Mouse (Mus musculus): ENCODE data around the gene Ssx9. TPM values are rescaled to one million over a fixed set of nuclear protein-coding genes. Genes with fewer than 3 reads are reported as not detected.
"Not testable (repeated sequence)": the region's sequence is repeated elsewhere in the genome, so short reads cannot be mapped to it uniquely, and the experiment has no call there.

Gene Ssx9
- not detected in 2 replicates for polyA plus RNA-seq (2016; fragmentation: Nextera tagmentation; extraction: Ambion mirVana)

DNA sequence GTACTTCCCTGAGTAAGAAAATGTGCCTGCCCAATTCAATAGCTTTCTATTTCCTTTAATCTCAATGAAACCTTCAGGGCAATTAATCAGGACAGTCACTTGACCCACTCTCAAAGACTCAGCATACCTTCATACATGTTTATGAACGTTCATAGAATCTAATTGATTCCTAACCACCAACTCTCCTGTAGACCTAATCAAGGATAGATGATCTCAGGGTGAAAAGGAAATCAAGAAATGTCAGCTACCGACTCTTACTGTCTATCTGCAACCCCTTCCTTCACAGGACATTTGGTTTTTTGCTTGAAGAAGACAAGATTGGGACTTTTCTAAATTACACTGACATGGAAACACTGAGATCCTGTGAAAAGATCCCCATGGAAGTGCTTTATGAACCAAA is at the start of gene Ssx9:
Gene Ssx9, plus strand, starts transcription at position 301 of the 400 bp plus-strand sequence.
- H3K4me1 ChIP-seq; H3K4me3 ChIP-seq; H3K36me3 ChIP-seq (replicated peaks); H3K27me3 ChIP-seq (ENCODE audit: poor library complexity, severe bottlenecking); H3K27ac ChIP-seq; DNase-seq (ENCODE audit: extremely low spot score, low spot score): not testable (repeated sequence)
- peaks cover 15% of the 10 kb centered on the region for H3K9me3 ChIP-seq
- 68% methylated on average over 2 of the region's 2 CpGs for WGBS

DNA sequence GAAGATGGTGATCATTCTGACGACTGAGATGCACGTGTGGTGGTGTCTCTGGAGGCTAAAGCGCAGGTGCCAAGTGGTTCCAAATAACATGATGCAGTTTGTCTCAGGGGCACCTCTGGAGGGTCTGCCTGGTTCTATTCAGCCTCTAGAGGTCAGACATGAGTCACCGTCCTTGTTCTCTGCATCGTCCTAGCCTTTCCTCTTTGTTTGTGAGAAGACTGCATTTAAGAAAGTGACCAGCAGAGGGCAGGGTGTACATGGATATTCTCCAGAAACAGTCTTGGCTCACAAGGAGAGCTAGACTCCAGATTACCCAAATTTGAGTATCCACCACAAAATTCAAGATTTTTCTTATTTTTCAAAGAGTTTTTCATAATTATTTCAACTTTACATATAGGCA is 15.3 kb upstream of the Ssx9 start:
- DNase-seq (ENCODE audit: extremely low spot score, low spot score) = no peak
- no peak overlapping the region for H3K27ac ChIP-seq
- WGBS = 57% methylated on average over 5 of the region's 5 CpGs
- H3K4me1 ChIP-seq = no peaks in the 10 kb centered on the region
- H3K4me3 ChIP-seq = no peak overlapping the region
- H3K36me3 ChIP-seq (replicated peaks) = no peaks in the 10 kb centered on the region
- H3K9me3 ChIP-seq = peaks cover 30% of the 10 kb centered on the region
- H3K27me3 ChIP-seq (ENCODE audit: poor library complexity, severe bottlenecking) = no peaks in the 10 kb centered on the region

DNA sequence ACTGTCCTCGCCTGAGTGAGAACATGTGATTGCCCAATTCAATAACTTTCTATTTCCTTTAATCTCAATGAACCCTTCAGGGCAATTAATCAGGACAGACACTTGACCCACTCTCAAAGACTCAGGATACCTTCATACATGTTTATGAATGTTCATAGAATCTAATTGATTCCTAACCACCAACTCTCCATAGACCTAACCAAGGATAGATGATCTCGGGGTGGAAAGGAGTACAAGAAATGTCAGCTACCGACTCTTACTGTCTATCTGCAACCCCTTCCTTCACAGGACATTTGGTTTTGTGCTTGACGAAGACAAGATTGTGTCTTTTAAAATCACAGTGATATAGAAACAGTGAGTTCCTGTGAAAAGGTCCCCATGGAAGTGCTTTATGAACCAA is 55.2 kb downstream of the Ssx9 start, which contains the start of gene Ssxb5:
Gene Ssxb5, plus strand, starts transcription at position 301 of the 400 bp plus-strand sequence.
- not testable (repeated sequence) for H3K27ac ChIP-seq; H3K36me3 ChIP-seq (replicated peaks); DNase-seq (ENCODE audit: extremely low spot score, low spot score); H3K4me3 ChIP-seq; H3K27me3 ChIP-seq (ENCODE audit: poor library complexity, severe bottlenecking); H3K4me1 ChIP-seq
- WGBS = 85% methylated on average over 4 of the region's 4 CpGs
- H3K9me3 ChIP-seq = peaks cover 19% of the 10 kb centered on the region

Other genes starting within 250 kb of the Ssx9 start
- not detected in 2 replicates for gene Gm14459, start 223.5 kb upstream of the Ssx9 start, polyA plus RNA-seq (2016; fragmentation: Nextera tagmentation; extraction: Ambion mirVana)
- not detected in 2 replicates for gene Ssxb6, start 200.2 kb upstream of the Ssx9 start, polyA plus RNA-seq (2016; fragmentation: Nextera tagmentation; extraction: Ambion mirVana)
- gene Ssxb3, start 156.6 kb upstream of the Ssx9 start, polyA plus RNA-seq (2016; fragmentation: Nextera tagmentation; extraction: Ambion mirVana) = not detected in 2 replicates
- gene Ssxb8, start 57.6 kb upstream of the Ssx9 start, polyA plus RNA-seq (2016; fragmentation: Nextera tagmentation; extraction: Ambion mirVana) = not detected in 2 replicates
- gene Ssxb5, start 55.3 kb downstream of the Ssx9 start, polyA plus RNA-seq (2016; fragmentation: Nextera tagmentation; extraction: Ambion mirVana) = not detected in 2 replicates
- not detected in 2 replicates for gene Gm6592, start 95.6 kb downstream of the Ssx9 start, polyA plus RNA-seq (2016; fragmentation: Nextera tagmentation; extraction: Ambion mirVana)
- not detected in 2 replicates for gene Gm5751, start 125.8 kb downstream of the Ssx9 start, polyA plus RNA-seq (2016; fragmentation: Nextera tagmentation; extraction: Ambion mirVana)
- gene B630019K06Rik, start 143.9 kb downstream of the Ssx9 start, polyA plus RNA-seq (2016; fragmentation: Nextera tagmentation; extraction: Ambion mirVana) = 2.2 and 2.4 TPM in 2 replicates
- gene Fthl17b, start 214.5 kb downstream of the Ssx9 start, polyA plus RNA-seq (2016; fragmentation: Nextera tagmentation; extraction: Ambion mirVana) = not detected in 2 replicates
- gene Fthl17c, start 228.1 kb downstream of the Ssx9 start, polyA plus RNA-seq (2016; fragmentation: Nextera tagmentation; extraction: Ambion mirVana) = not detected in 2 replicates
- not detected in 2 replicates for gene Fthl17d, start 238.3 kb downstream of the Ssx9 start, polyA plus RNA-seq (2016; fragmentation: Nextera tagmentation; extraction: Ambion mirVana)

Data from forebrain, embryonic 10.5 days (tissue).